Mouse (Mus musculus) retina, embryonic 14.5 days (tissue): ENCODE measurements at regions not wholly inside any gene's neighbourhood (a gene's known extent, or its start where the extent isn't known, plus 50 kb on each side); places are given as distances from the start of the nearest gene placed in this dataset.

Experiments used
- DNase-seq: peaks from one replicate; pipeline ENCODE4 v3.0.0-alpha.2; 2015; ENCODE audit warnings: low spot score

- DNase-seq, result no peak
These were observed 55.7 kb upstream of the Emb start for GRCm38 (mm10) chr13:117152655-117153054.

GRCm38 (mm10) chr13:117143828-117144227, 64.5 kb upstream of the Emb start:
- DNase-seq, result peak; percentile 13

- DNase-seq, result no peak
These were observed 65.1 kb upstream of the Emb start for GRCm38 (mm10) chr13:117143255-117143654.

- DNase-seq, result no peak
These were observed 74.0 kb upstream of the Emb start for GRCm38 (mm10) chr13:117134352-117134751.

- DNase-seq, result no peak
These were observed 76.2 kb upstream of the Emb start for GRCm38 (mm10) chr13:117132123-117132522.

GRCm38 (mm10) chr13:117127813-117128549, 80.4 kb upstream of the Emb start:
- no peak for DNase-seq

- no peak for DNase-seq
These were observed 81.1 kb upstream of the Emb start for GRCm38 (mm10) chr13:117127116-117127728.

GRCm38 (mm10) chr13:117119636-117120035, 88.7 kb upstream of the Emb start:
- no peak for DNase-seq

GRCm38 (mm10) chr13:117114797-117115196, 89.5 kb upstream of the Parp8 start:
- no peak for DNase-seq

GRCm38 (mm10) chr13:117112424-117112823, 87.1 kb upstream of the Parp8 start:
- DNase-seq, result no peak

GRCm38 (mm10) chr13:117105151-117105660, 79.9 kb upstream of the Parp8 start:
- DNase-seq, result peak; percentile 71

- DNase-seq, result no peak
These were observed 69.4 kb upstream of the Parp8 start for GRCm38 (mm10) chr13:117094773-117095172.

- DNase-seq, result no peak
These were observed 63.3 kb upstream of the Parp8 start for GRCm38 (mm10) chr13:117088629-117089028.

GRCm38 (mm10) chr13:117082758-117083157, 57.4 kb upstream of the Parp8 start:
- DNase-seq, result no peak

- DNase-seq, result no peak
These were observed 54.0 kb upstream of the Parp8 start for GRCm38 (mm10) chr13:117079316-117079715.
